Mouse (Mus musculus) frontal cortex, adult (tissue): ENCODE data around the gene Celf2.

Experiments
- ATAC-seq: cut with Nextera tagmentation; 2 replicates; pipeline ENCODE4 v1.9.2; 2017; ENCODE audit warnings: mild to moderate bottlenecking, moderate library complexity, mixed read lengths; ENCODE audit not compliant: low TSS enrichment

The Celf2 gene

DNA sequence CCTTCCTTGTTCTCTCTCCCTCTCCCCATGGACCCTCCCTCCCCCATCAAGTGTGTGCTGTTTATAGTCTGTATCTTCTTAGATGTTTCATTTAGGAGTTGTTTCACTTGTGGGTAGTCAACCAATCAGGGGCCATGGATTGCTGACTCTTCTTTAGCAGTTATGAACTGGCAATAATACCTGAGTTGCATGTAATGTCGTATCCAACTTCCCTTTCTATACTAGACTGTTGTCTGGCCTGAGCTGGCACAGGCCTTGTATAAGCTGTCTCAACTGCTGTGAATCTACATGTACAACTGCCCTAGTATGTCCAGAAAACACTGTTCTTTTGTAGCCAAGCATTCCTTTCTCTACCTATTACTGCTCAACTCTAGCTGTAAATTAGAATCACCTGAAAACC, 813.0 kb downstream of the Celf2 start:
- ATAC-seq, result no peak

- ATAC-seq, result peak; percentile 17; the same call in 1 of the 2 replicates
Measured at GRCm38 (mm10) chr2:6695353-6695951, 813.9 kb downstream of the Celf2 start.

DNA sequence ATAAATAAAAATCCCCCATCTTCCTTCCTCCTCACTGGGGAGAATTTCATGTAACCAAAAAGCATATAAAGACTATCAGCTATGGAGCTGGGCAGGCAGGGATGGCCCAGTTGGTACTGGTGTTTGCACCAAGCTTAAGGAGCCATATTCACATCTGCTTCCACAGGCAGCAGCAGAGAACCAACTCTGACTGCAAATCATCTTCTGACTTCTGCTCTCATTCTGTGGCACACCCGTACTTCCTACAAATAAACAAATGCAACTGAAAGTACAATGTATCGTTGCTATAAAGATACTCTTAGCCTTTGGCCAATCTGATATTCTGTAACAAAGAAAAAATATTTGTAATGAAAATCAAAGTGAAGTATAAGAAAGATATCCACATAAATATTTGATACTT, 819.7 kb downstream of the Celf2 start:
- no peak for ATAC-seq

GRCm38 (mm10) chr2:6678231-6678630, 831.1 kb downstream of the Celf2 start:
- ATAC-seq, result no peak

GRCm38 (mm10) chr2:6677457-6677856, 831.9 kb downstream of the Celf2 start:
- ATAC-seq, result no peak

DNA sequence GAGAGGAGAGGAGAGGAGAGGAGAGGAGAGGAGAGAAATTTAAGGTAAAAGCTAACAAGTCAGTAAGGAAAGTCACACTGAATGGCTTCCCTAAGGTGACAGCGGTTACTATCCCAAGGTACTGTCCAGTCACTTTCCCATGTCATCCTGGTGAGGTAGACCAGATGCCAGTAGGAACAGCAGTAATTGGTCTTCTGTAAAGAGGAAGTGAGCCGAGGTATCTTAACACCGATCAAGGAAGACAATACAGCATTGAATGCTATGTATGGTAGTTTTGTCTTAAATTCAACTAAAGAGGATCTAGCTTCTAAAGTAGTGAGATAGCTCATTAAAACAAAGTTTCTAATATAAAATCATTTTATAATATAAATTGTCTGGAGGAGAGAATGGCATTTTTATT, 835.0 kb downstream of the Celf2 start:
- no peak for ATAC-seq

GRCm38 (mm10) chr2:6673418-6673817, 835.9 kb downstream of the Celf2 start:
- no peak for ATAC-seq

- peak; percentile 51 for ATAC-seq
Measured at GRCm38 (mm10) chr2:6667611-6668010, 841.8 kb downstream of the Celf2 start.

GRCm38 (mm10) chr2:6659834-6660233, 849.5 kb downstream of the Celf2 start:
- ATAC-seq, result 0 out of 2 replicates have a peak, but pooled peaks have one; percentile 47

DNA sequence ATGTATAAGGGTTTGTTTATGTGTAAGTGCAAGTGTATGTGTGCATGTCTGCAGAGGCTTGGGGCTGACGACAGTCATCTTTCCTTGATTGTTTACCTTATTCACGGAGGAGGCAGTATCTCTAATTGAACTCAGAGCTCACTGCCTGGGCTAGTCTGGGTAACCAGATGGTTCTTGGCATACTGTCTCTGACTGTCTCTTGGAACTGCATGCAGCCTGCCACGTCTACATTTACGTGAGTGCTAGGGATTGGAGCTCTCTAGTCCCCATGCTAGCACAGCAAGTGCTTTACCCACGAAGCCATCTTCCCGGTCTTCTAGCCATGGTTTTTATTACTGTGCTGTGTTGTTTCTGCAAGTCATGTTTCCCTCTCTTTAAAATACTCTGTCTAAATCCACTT, 855.6 kb downstream of the Celf2 start:
- ATAC-seq, result peak; percentile 73

- no peak for ATAC-seq
Measured at GRCm38 (mm10) chr2:6651697-6652096, 857.7 kb downstream of the Celf2 start.

GRCm38 (mm10) chr2:6648877-6649276, 860.5 kb downstream of the Celf2 start:
- ATAC-seq, result no peak

- no peak for ATAC-seq
Measured at GRCm38 (mm10) chr2:6647028-6647427, 862.3 kb downstream of the Celf2 start.

DNA sequence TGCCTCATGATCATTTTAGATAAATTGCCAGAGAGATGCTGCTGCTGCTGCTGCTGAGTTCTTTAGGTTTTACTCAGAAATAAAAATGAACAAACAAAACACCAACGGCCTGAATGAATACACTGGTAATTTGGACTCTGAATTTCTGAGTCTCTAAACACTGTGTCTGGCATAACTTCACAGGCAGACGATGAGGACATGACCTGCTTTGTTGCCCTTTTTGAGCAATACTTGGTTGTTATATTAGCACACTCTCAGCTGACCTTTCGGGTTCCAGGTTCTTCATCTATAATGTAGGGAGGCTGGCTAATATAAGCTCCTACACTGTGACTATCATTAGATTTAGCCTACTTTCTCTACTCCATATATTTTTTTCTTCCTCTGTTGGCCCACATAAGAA, 863.0 kb downstream of the Celf2 start:
- no peak for ATAC-seq

- ATAC-seq, result no peak
Measured at GRCm38 (mm10) chr2:6642222-6642850, 867.0 kb downstream of the Celf2 start.

DNA sequence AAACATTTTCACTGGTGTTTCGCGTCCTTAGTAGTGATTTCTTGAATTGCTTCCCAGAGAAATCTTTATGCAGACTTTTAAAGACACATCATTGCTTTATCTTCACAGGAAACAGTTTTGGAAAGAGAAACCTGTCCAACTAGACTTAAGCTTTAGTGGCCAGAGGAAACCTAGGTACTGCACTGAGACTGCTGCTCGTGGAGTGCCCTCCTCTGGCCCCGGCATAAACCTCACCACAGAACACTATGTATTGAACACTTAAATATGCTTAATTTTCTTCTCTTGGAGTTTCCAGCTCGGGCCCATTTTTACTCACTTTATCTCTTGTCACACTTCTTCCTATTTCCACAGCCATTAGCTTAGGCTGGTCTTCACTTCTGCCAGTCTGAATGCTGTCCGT, 870.0 kb downstream of the Celf2 start:
- ATAC-seq, result no peak

DNA sequence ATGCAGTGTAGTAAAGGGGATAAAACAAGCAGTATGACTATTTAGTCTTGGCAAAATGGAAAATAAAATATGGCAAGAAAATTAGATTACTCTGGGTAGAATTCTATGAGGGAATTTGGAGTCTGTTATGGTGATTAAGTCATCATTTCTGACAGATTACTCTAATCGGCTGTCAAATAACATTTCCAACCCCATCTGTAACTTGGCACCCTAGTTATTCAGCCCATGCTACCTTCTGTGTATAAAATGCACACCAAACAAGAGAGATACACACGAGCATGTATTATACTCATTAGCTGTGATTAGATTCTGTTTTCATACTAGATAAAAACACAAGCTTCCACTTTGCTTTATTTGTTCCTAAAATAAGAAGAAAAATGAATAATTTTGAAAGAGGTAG, 872.2 kb downstream of the Celf2 start:
- no peak for ATAC-seq

DNA sequence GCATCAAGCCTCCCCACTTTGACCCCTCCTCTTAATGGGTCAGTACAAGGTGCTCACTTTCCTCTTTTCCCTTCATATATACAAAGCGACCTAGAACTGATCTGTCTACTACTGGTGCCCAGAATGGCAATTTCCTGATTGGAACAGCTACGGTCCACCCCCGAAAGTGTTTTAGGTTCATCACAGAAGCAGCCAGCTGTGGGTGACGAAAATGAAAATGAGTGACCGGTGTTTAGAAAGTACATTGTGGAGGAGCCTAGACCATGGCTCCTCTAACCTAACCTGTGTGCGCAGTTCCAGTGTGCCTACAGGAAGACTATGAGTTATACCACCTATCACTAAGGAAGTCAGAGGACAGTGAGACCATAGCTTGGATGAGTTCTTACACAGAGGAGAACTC, 874.5 kb downstream of the Celf2 start:
- no peak for ATAC-seq

DNA sequence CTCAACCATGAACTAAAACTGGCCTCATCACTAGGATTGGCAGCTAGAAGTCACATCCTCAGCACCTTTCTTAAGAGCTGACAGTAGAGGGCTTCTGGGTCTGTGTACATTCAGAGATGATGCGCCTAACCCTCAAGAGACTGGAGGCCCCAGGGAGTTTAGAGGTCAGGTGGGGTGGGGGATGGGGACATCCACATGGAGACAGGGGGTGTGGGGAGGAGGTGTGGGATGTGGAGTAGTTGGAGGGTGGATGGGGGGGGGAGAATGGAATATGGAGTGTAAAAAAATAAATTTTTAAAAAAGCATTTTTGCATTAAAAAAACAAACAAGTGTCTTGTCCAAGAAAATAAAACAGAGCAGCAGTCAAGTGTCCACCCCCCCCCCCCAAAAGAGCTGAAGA, 876.2 kb downstream of the Celf2 start:
- ATAC-seq, result no peak

- no peak for ATAC-seq
Measured at GRCm38 (mm10) chr2:6623802-6624201, 885.6 kb downstream of the Celf2 start.

DNA sequence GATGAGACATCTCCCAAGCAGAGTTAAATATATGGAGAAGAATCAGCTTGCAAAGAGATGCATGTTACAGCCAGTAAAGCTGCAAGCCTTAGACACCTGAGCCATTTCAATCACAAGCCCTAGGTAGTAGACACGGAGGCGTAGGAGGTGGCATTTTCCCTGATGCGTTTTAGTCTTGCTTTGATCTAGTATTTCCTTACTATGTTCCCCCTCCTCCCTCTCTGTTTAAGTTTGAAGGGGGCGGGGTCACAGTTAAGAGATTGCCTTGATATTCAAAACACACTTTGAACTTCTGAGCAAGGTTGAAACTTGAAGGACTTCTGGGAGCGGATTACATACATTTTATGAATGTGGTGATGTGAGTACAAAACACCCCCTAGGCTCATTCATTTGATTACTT, 887.3 kb downstream of the Celf2 start:
- ATAC-seq, result no peak

GRCm38 (mm10) chr2:6618856-6619255, 890.5 kb downstream of the Celf2 start:
- ATAC-seq, result no peak

GRCm38 (mm10) chr2:6618450-6618849, 890.9 kb downstream of the Celf2 start:
- ATAC-seq, result no peak

GRCm38 (mm10) chr2:6604347-6604746, 905.0 kb downstream of the Celf2 start:
- ATAC-seq, result no peak
